Mouse (Mus musculus) pancreas, adult 10 weeks (tissue): Measurements from ENCODE around the gene Lhx2. TPM values are rescaled to one million over a fixed set of nuclear protein-coding genes. Genes with fewer than 3 reads are reported as not detected.

Source experiments
- polyA plus RNA-seq: library from polyadenylated mRNA; stranded (reverse); fragments of 350-450 nt; fragmentation: Illumina TruSeq; extraction: RNeasy Lipid Tissue Mini Kit (QIAGEN cat#74804); gene quantifications from one replicate; pipeline ENCODE4 v1.2.3, GENCODE M21; 2015; ENCODE audit warnings: low read depth, low replicate concordance; ENCODE audit not compliant: insufficient read depth

Gene Lhx2
- not detected for polyA plus RNA-seq

DNA sequence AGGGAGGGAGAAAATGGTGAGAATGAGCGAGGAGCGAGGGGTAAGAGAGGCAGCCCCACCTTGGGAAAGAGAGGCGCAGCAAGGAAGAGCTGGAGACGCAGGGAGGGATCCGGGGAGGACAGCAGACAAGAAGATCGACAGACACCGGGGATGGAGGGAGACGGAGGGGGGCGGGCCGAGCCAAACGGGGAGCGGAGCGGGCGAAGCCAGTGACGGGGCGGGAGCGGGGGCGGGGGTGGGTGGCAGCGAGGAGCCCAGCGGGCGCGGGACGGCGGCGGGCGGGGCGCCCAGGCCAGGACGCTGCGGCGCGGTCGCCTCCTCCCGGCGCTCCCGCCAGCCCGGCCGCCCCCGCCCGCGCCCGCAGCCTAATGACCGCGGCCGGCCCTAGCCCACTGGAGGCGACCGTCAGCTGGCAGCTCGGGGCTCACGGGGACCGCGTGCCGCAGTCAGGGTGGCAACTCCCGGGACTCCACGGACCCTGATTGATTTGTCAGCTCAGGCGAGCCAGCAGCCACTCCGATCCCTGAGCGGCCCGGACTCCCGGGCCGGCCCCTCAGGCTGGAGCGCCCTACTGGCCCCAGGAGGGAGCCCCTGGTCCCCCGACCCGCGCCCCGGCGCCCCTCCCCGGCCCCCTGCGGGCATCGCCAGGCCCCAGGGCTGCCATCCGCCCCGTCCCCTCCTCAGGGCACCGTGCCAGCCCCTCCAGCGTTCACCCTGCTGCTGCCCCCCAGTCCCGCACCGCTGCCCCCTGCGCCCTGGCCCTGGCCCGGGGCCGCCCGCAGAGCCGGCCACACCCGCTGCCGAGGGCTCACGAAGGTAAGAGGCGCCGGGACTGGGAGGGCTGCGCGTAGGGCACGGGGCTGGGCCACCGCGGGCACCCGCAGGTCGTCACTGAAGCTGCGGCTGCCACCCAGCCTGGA, at the start of gene Lhx2:
Gene Lhx2, plus strand, starts transcription at position 292 of the 920 bp plus-strand sequence.

Other genes with a start within 250 kb of the Lhx2 start
- 3.3 TPM for gene Dennd1a, start 51.9 kb upstream of the Lhx2 start, polyA plus RNA-seq
- gene Nek6, start 172.4 kb downstream of the Lhx2 start, polyA plus RNA-seq = 5.4 TPM